Mouse (Mus musculus) cortical plate, adult 2 months (tissue): ENCODE measurements around the gene Olfr974. TPM values are rescaled to one million over a fixed set of nuclear protein-coding genes. Genes with fewer than 3 reads are reported as not detected.
"Not testable (repeated sequence)": the region's sequence is repeated elsewhere in the genome, so short reads cannot be mapped to it uniquely, and the experiment has no call there.

Experiments
- H3K27ac ChIP-seq: fragments of 200-500 bp; 2 replicates; pipeline ENCODE4 v1.5.1; 2012; ENCODE audit warnings: low read length, control low read depth, inconsistent platforms; ENCODE audit not compliant: insufficient read depth
- H3K4me1 ChIP-seq: fragments of 200-500 bp; 2 replicates; pipeline ENCODE4 v1.6.1; 2011; ENCODE audit warnings: low read length; ENCODE audit not compliant: control insufficient read depth, insufficient read depth
- H3K4me3 ChIP-seq: fragments of 200-500 bp; 2 replicates; pipeline ENCODE4 v1.5.1; 2011; ENCODE audit warnings: mild to moderate bottlenecking, low read length, control low read depth; ENCODE audit not compliant: insufficient read depth
- CTCF ChIP-seq: fragments of 200-500 bp; IDR thresholded peaks from 2 replicates; pipeline ENCODE4 v1.5.1; 2011; ENCODE audit warnings: mild to moderate bottlenecking, control low read depth, low read length; ENCODE audit not compliant: insufficient read depth; ENCODE audit errors: extremely low read depth
- POLR2A ChIP-seq: fragments of 200-500 bp; IDR thresholded peaks from 2 replicates; pipeline ENCODE4 v1.6.1; 2011; ENCODE audit warnings: mild to moderate bottlenecking, low read length, control low read depth; ENCODE audit not compliant: insufficient read depth; ENCODE audit errors: extremely low read depth
- polyA plus RNA-seq: library from polyadenylated mRNA; depleted of rRNA; stranded (reverse); fragments of >200 nt; gene quantifications from 2 replicates; pipeline ENCODE4 v1.2.3, GENCODE M21; 2012; rRNA removed

Olfr974 gene
- not detected in 2 replicates for polyA plus RNA-seq

- TF ChIP-seq CTCF (no peak), POLR2A (no peak)
- Histone ChIP-seq H3K4me1 (no peaks in the 10 kb centered on the region), H3K4me3 (no peak within 1 kb of the TSS)
These were observed at the start of gene Olfr974 for GRCm38 (mm10) chr9:39937201-39937600. TSS of gene Olfr974 (plus strand) at chr9:39937501.

GRCm38 (mm10) chr9:39905106-39905505 lies 32.2 kb upstream of the Olfr974 start:
- Histone ChIP-seq H3K4me3 (no peak overlapping the region), H3K4me1 (no peaks in the 10 kb centered on the region), H3K27ac (no peak overlapping the region)
- TF ChIP-seq POLR2A (no peak), CTCF (no peak)

More at GRCm38 (mm10) chr9:39937201-39937600, at the start of gene Olfr974:
- H3K27ac ChIP-seq = no peak within 1 kb of the TSS

GRCm38 (mm10) chr9:39907036-39907435 lies 30.3 kb upstream of the Olfr974 start, which contains the start of gene Olfr229:
TSS of gene Olfr229 (plus strand) at chr9:39907336.
- no peak for TF ChIP-seq CTCF
- no peak for TF ChIP-seq POLR2A
- Histone ChIP-seq H3K27ac (no peak within 1 kb of the TSS), H3K4me1 (no peaks in the 10 kb centered on the region), H3K4me3 (no peak within 1 kb of the TSS)

GRCm38 (mm10) chr9:39909939-39910338 lies 27.4 kb upstream of the Olfr974 start:
- H3K4me3 ChIP-seq = no peak overlapping the region
- H3K4me1 ChIP-seq = no peaks in the 10 kb centered on the region
- no peak for TF ChIP-seq POLR2A
- TF ChIP-seq CTCF = no peak
- no peak overlapping the region for H3K27ac ChIP-seq

- not testable (repeated sequence) for H3K4me1 ChIP-seq, H3K27ac ChIP-seq, H3K4me3 ChIP-seq
These were observed 9.1 kb upstream of the Olfr974 start for GRCm38 (mm10) chr9:39927975-39928836.

DNA sequence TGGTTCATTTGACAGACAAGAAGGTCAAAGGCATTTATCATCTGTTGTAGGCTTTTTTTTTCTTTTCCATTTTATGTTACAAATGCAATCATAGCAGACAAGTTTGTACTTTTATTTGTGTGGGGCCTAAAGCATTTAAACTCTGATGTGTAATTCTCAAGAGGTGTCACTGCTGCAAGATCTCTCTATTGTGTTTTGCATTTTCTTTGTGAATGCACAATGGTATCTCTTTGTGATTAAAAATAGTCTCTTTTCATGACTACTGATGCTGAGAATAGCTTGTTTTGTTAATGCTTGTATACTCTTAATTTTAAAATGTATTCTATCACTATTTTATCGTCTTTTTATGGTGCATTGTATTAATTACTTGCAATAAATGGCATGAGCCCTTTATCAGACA lies 8.5 kb upstream of the Olfr974 start:
- H3K27ac ChIP-seq, H3K4me3 ChIP-seq, H3K4me1 ChIP-seq: not testable (repeated sequence)

GRCm38 (mm10) chr9:39951946-39952345 lies 14.6 kb downstream of the Olfr974 start, which contains the start of gene Olfr975:
TSS of gene Olfr975 (minus strand) at chr9:39952046.
- H3K27ac ChIP-seq = no peak within 1 kb of the TSS
- no peak for TF ChIP-seq POLR2A
- no peak for TF ChIP-seq CTCF
- no peaks in the 10 kb centered on the region for H3K4me1 ChIP-seq
- no peak within 1 kb of the TSS for H3K4me3 ChIP-seq

GRCm38 (mm10) chr9:39961033-39961432 lies 23.7 kb downstream of the Olfr974 start, which contains the start of gene Olfr976:
TSS of gene Olfr976 (minus strand) at chr9:39961133.
- not testable (repeated sequence) for H3K4me3 ChIP-seq, H3K27ac ChIP-seq, H3K4me1 ChIP-seq

GRCm38 (mm10) chr9:39976581-39977145 lies 39.4 kb downstream of the Olfr974 start:
- H3K27ac ChIP-seq, H3K4me3 ChIP-seq, H3K4me1 ChIP-seq: not testable (repeated sequence)

- Histone ChIP-seq H3K27ac (no peak within 1 kb of the TSS), H3K4me3 (no peak within 1 kb of the TSS), H3K4me1 (no peaks in the 10 kb centered on the region)
- TF ChIP-seq POLR2A = no peak
- no peak for TF ChIP-seq CTCF
These were observed 54.5 kb downstream of the Olfr974 start, which contains the start of gene Olfr978 for GRCm38 (mm10) chr9:39991813-39992212. TSS of gene Olfr978 (plus strand) at chr9:39992113.

Other genes starting within 250 kb of the Olfr974 start
- gene Olfr149, start 230.4 kb upstream of the Olfr974 start, polyA plus RNA-seq = not detected in 2 replicates
- not detected in 2 replicates for gene Olfr965, start 226.1 kb upstream of the Olfr974 start, polyA plus RNA-seq
- gene Olfr150, start 206.5 kb upstream of the Olfr974 start, polyA plus RNA-seq = not detected in 2 replicates
- gene Olfr967, start 191.3 kb upstream of the Olfr974 start, polyA plus RNA-seq = not detected in 2 replicates
- gene Olfr968, start 154.2 kb upstream of the Olfr974 start, polyA plus RNA-seq = not detected in 2 replicates
- gene Olfr969, start 146.6 kb upstream of the Olfr974 start, polyA plus RNA-seq = not detected in 2 replicates
- not detected in 2 replicates for gene Olfr970, start 128.6 kb upstream of the Olfr974 start, polyA plus RNA-seq
- not detected in 2 replicates for gene Olfr971, start 100.6 kb upstream of the Olfr974 start, polyA plus RNA-seq
- not detected in 2 replicates for gene Olfr972, start 71.1 kb upstream of the Olfr974 start, polyA plus RNA-seq
- gene Olfr229, start 30.2 kb upstream of the Olfr974 start, polyA plus RNA-seq = not detected in 2 replicates
- not detected in 2 replicates for gene Olfr975, start 14.5 kb downstream of the Olfr974 start, polyA plus RNA-seq
- gene Olfr976, start 23.6 kb downstream of the Olfr974 start, polyA plus RNA-seq = not detected in 2 replicates
- not detected in 2 replicates for gene Olfr978, start 54.6 kb downstream of the Olfr974 start, polyA plus RNA-seq
- not detected in 2 replicates for gene Olfr979, start 66.0 kb downstream of the Olfr974 start, polyA plus RNA-seq
- not detected in 2 replicates for gene Olfr980, start 72.1 kb downstream of the Olfr974 start, polyA plus RNA-seq
- gene Olfr981, start 84.0 kb downstream of the Olfr974 start, polyA plus RNA-seq = not detected in 2 replicates
- gene Olfr982, start 136.3 kb downstream of the Olfr974 start, polyA plus RNA-seq = not detected in 2 replicates
- not detected in 2 replicates for gene Olfr983, start 156.1 kb downstream of the Olfr974 start, polyA plus RNA-seq
- gene Olfr984, start 176.7 kb downstream of the Olfr974 start, polyA plus RNA-seq = not detected in 2 replicates
- not detected in 2 replicates for gene Olfr985, start 192.7 kb downstream of the Olfr974 start, polyA plus RNA-seq
- gene Tmem225, start 210.6 kb downstream of the Olfr974 start, polyA plus RNA-seq = not detected in 2 replicates
- not detected in 2 replicates for gene Olfr986, start 243.4 kb downstream of the Olfr974 start, polyA plus RNA-seq